Mouse (Mus musculus) heart, embryonic 16.5 days (tissue): ENCODE results near the gene Ogfod2. TPM values are rescaled to one million over a fixed set of nuclear protein-coding genes. Genes with fewer than 3 reads are reported as not detected.

Source experiments
- ATAC-seq: fragments of 200-750 bp; cut with Nextera tagmentation; replicated peaks from 2 replicates; pipeline ENCODE4 v1.8.0; 2017; ENCODE audit warnings: moderate number of reproducible peaks; ENCODE audit not compliant: insufficient read depth, low FRiP score; ENCODE audit errors: extremely low read depth
- H3K27ac ChIP-seq: fragments of 300-500 bp; sonication (generic); 2 replicates; pipeline ENCODE4 v1.5.1; 2014; ENCODE audit warnings: mild to moderate bottlenecking, low read length, control low read depth, moderate library complexity
- H3K27me3 ChIP-seq: fragments of 300-500 bp; sonication (generic); 2 replicates; pipeline ENCODE4 v1.6.1; 2014; ENCODE audit warnings: low read length, mixed read lengths; ENCODE audit not compliant: control insufficient read depth, insufficient read depth
- H3K36me3 ChIP-seq: fragments of 300-500 bp; sonication (generic); 2 replicates; pipeline ENCODE4 v1.6.1; 2014; ENCODE audit not compliant: control insufficient read depth, insufficient read depth
- H3K4me1 ChIP-seq: fragments of 300-500 bp; sonication (generic); 2 replicates; pipeline ENCODE4 v1.6.1; 2014; ENCODE audit warnings: low read length, mixed read lengths; ENCODE audit not compliant: control insufficient read depth, insufficient read depth
- H3K4me2 ChIP-seq: fragments of 300-500 bp; sonication (generic); 2 replicates; pipeline ENCODE4 v1.6.1; 2014; ENCODE audit warnings: low read depth, mild to moderate bottlenecking, control low read depth, low read length
- H3K4me3 ChIP-seq: fragments of 300-500 bp; sonication (generic); 2 replicates; pipeline ENCODE4 v1.5.1; 2014; ENCODE audit warnings: mild to moderate bottlenecking, control low read depth, low read length
- H3K9ac ChIP-seq: fragments of 300-500 bp; sonication (generic); 2 replicates; pipeline ENCODE4 v1.6.1; 2014; ENCODE audit warnings: low read length, control low read depth
- H3K9me3 ChIP-seq: fragments of 300-500 bp; sonication (generic); replicated peaks from 2 replicates; pipeline ENCODE4 v1.6.1; 2016; ENCODE audit warnings: low read length; ENCODE audit not compliant: control insufficient read depth
- WGBS: fragments of 180-500 bp; shearing (Covaris S2); extraction: QIAGEN DNeasy Blood & Tissue Kit; methylation state at CpG from one replicate; pipeline ENCODE4 v1.1.7; 2014; 5-methylcytosine and 5-hydroxymethylcytosine counted together
- polyA plus RNA-seq: library from polyadenylated mRNA; unstranded; fragments of >200 nt; fragmentation: Nextera tagmentation; extraction: Ambion mirVana; gene quantifications from 2 replicates; pipeline ENCODE4 v1.2.1, GENCODE M21; 2015

Ogfod2 gene
- polyA plus RNA-seq, 1 experiment from 2014 or later = 24.2 TPM

DNA sequence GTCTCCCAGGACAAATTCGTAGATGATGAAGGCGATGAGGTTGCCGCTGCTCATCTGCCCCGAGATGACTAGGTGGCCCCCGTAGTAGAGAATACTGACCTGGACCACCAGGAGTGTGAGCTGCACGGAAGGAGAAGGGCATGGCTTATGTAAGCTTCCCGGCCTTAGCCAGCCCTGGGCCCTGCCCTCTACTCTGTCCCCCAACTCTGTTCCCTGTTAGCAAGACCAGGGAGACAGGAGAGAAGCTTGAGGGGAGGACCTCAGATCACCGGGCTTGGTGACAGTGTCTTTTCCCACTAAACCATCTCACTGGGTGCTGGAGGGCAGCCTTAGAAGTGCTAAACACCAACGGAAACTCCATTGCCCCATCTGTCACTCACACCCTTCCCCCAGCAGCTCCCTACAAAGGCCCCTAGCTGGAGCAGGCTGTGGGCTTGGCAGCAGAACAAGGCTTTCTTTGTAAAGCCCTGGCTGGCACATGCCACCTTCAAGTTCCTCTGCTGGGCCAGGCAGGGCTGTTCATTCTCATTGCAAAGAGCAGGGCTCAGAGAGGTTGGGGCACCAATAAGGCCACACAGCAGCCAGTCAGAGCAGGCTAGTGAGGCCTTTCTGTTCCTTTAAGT is 33.2 kb upstream of the Ogfod2 start:
- peak overlapping the region; percentile 45; the same call in 1 of the 2 replicates for H3K9ac ChIP-seq
- no peak overlapping the region for H3K4me3 ChIP-seq
- no peak for ATAC-seq
- H3K4me2 ChIP-seq = peak overlapping the region; percentile 16; the same call in 1 of the 2 replicates
- H3K9me3 ChIP-seq = no peaks in the 10 kb centered on the region
- no peaks in the 10 kb centered on the region for H3K27me3 ChIP-seq
- peak overlapping the region; percentile 65 for H3K27ac ChIP-seq
- no peaks in the 10 kb centered on the region for H3K36me3 ChIP-seq
- peaks cover 22% of the 10 kb centered on the region for H3K4me1 ChIP-seq
- WGBS = 58% methylated on average over 9 of the region's 9 CpGs

DNA sequence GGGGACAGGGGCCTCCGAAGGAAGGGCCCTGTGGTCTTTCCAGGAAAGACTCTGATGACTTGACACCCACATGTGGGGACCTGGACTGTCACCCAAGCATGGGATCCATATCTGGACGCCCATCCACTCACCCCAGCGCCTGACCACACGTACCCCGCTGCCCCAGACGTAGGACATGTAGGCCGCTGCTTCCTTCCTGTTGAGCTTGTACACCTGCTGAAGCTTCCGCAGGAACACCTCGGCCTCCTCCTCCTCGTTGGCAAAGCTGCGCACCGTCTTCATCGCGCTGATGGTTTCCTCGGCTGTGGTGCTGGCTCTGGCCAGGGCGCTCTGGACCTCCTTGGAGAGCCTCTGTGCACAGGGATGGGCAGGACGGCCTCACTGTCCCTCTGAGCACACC is 32.2 kb upstream of the Ogfod2 start:
- Histone ChIP-seq H3K27ac (peak overlapping the region; percentile 34; the same call in 1 of the 2 replicates), H3K4me3 (no peak overlapping the region), H3K27me3 (no peaks in the 10 kb centered on the region), H3K4me1 (peaks cover 16% of the 10 kb centered on the region), H3K4me2 (no peak overlapping the region), H3K9me3 (no peaks in the 10 kb centered on the region), H3K36me3 (no peaks in the 10 kb centered on the region), H3K9ac (no peak overlapping the region; the same call in 1 of the 2 replicates)
- 84% methylated on average over 17 of the region's 17 CpGs for WGBS
- ATAC-seq = no peak

DNA sequence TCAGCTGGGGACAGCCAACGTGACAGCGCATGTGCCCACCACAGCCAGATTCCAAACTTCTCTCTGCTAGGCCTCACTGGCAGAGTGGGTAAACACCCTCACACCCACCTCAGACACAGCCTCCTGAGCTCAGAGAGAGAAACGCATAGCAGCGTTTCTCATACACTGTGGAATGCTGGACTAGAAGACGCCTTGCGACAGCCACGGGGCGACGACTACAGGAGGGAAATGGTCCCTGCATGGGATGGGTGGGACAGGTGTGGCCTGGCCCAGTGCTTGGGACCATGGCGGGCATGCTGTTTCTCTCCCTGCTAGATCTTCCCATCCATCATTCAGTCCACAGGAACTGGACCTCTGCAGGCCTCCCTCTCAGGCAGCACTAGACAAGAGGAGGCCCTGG is 29.6 kb upstream of the Ogfod2 start:
- no peak overlapping the region for H3K27ac ChIP-seq

DNA sequence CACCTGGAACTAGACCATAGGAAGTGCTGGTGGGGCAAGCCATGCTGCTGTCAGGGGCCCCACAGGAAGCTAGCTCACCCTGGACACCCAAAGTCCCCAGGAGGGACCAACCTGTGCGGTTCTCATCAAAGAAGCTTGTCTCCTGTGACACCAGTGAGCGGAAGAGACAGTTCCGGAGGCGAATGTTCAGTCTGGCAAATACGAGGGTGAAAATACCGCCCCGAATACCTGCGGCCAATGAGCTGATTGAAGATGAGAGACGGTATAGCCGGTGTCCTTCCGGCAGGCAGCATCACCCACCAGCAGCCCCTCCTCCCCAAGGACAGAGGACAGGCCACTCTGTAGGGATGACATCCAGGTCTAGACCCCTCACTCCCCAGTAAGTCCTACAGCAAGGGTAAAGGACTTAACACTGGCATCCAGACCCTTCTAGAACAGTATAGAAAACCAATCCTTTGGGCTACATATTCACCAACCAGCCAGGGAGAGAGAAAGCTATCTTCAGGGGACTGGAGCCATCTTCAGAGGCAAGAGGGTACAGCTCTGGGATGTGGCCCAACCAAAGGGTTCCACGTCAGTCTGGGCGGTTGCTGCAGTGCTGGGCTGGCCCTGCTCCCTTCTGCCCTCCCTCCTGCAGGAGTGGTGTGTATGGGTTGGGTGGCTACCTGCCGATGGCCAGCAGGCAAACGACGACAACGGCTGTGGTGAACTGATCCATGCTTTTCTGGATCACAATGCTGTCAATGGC is 29.0 kb upstream of the Ogfod2 start:
- peaks cover 9% of the 10 kb centered on the region; the same call in 1 of the 2 replicates for H3K4me1 ChIP-seq
- no peak for ATAC-seq
- no peak overlapping the region for H3K4me3 ChIP-seq
- 86% methylated on average over 17 of the region's 17 CpGs for whole genome bisulfite sequencing
- H3K9ac ChIP-seq = no peak overlapping the region
- H3K27ac ChIP-seq = no peak overlapping the region
- no peak overlapping the region for H3K4me2 ChIP-seq
- no peaks in the 10 kb centered on the region for H3K36me3 ChIP-seq
- H3K27me3 ChIP-seq = no peaks in the 10 kb centered on the region
- H3K9me3 ChIP-seq = no peaks in the 10 kb centered on the region

More for the DNA sequence above, 29.6 kb upstream of the Ogfod2 start:
- no peak overlapping the region for H3K9ac ChIP-seq
- no peak for ATAC-seq
- no peaks in the 10 kb centered on the region for H3K36me3 ChIP-seq
- no peak overlapping the region for H3K4me2 ChIP-seq
- H3K4me3 ChIP-seq = no peak overlapping the region
- no peaks in the 10 kb centered on the region for H3K9me3 ChIP-seq
- no peaks in the 10 kb centered on the region for H3K27me3 ChIP-seq
- H3K4me1 ChIP-seq = peaks cover 9% of the 10 kb centered on the region; the same call in 1 of the 2 replicates
- WGBS = 74% methylated on average over 10 of the region's 10 CpGs

DNA sequence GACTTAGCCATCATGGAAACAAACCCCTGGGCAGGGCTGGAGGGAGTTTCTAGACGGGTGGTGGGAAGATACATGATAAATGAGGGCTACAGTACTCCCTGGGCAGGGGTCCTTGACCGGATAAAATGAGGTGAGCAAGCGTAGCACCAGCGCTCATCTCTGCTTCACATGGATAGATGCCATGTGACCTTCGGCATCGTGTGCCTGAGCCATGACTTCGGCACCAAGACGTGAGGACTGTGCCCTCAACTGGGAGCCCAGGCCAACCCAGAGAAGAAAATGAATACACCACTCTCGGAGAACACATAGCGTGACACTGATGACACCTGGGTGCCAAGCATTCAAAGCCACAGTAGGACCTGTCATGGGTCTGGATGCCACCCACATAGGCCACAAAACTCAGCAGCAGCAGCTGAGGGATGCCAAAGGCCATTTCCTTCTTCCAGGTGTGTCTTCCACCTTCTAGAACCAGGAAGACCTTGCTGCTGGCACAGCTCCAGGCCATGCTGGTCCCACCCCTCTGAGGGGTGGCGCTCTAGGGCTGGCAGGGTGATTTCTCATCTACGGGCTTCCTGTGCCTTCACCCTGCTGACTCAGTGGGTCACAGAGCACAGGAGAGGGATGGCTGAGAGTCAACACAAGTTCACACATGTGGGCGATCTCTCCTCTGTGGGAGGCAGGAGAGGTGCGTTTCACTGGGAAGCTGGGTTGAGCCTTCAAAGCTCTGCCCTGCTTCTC is 28.1 kb upstream of the Ogfod2 start:
- H3K9ac ChIP-seq = no peak overlapping the region
- no peaks in the 10 kb centered on the region for H3K36me3 ChIP-seq
- H3K4me3 ChIP-seq = no peak overlapping the region
- no peaks in the 10 kb centered on the region for H3K9me3 ChIP-seq
- H3K27me3 ChIP-seq = no peaks in the 10 kb centered on the region
- H3K27ac ChIP-seq = no peak overlapping the region
- peaks cover 5% of the 10 kb centered on the region; the same call in 1 of the 2 replicates for H3K4me1 ChIP-seq
- H3K4me2 ChIP-seq = no peak overlapping the region
- 82% methylated on average over 14 of the region's 14 CpGs for WGBS
- ATAC-seq = no peak

DNA sequence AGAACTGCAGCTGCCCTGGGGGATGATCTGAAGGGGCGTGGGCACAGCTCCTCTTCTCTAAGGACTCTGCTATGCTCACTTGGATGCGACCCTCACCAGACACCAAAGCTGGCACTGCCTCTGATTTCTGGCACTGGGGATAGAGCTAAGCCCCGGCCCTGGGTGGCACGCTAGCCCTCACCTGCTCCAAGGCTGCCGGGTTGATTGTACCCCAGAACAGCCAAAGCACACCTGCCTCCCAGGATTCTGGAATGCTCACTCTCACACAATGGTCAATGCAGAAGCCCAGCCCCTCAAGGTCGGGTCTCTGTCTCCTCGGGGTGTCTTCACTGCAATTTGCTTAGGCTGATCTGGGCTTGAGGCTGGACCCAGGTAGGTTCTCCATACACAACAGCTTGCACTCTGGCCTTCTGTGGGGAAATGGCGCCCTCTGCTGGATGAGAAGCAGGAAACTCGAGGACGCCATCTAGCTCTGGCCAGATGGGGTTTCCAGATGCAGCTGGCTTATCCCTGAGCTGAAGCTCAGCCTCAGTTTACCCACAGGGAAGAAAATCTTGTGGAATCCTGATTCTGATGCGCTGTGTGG is 27.4 kb upstream of the Ogfod2 start:
- no peak overlapping the region for H3K9ac ChIP-seq
- no peaks in the 10 kb centered on the region for H3K36me3 ChIP-seq
- WGBS = 38% methylated on average over 11 of the region's 11 CpGs
- ATAC-seq = no peak
- H3K4me2 ChIP-seq = no peak overlapping the region
- H3K4me1 ChIP-seq = 0 out of 2 replicates have a peak, but pooled peaks cover 3% of the 10 kb centered on the region
- H3K9me3 ChIP-seq = no peaks in the 10 kb centered on the region
- H3K27me3 ChIP-seq = no peaks in the 10 kb centered on the region
- no peak overlapping the region for H3K4me3 ChIP-seq
- no peak overlapping the region for H3K27ac ChIP-seq

DNA sequence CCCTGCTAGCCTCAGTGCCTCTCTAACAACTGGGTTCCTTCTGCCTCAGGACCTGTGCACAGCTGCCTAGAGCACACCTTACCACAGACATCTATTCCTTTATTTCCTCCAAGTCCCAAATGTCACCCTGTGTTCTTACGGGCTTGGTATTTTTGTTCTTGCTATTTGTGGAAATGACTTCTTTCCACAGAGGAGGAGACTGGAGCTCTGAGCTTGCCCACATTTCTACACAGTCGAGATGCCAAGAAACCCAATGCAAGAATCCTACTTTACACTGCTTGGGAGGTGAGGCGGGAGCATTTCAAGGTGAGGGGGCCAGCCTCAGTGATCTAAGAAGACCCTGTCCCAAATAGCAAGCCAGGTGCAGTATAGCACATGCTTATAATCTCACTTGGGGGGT is 26.6 kb upstream of the Ogfod2 start:
- no peak overlapping the region for H3K9ac ChIP-seq

DNA sequence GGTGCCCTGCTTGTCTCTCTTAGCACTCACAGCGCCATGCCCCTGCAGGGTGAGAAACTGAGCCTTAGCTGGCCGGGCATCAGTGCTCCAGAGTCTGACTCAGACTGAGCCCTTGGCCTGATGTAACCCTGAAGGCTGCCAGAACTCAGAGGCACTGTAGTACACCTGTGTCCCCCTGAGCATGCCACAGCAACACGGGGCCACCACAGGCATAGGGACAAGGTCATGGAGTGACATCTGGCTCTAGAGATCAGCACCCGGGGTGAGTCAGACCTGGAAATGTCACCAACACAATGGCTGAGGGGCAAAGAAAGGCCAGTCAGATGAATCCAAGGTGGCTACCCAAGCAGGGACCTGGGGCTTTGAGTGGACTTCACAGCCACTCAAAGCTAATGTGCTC is 25.2 kb upstream of the Ogfod2 start:
- 82% methylated on average over 4 of the region's 4 CpGs for WGBS
- Histone ChIP-seq H3K4me3 (no peak overlapping the region), H3K9ac (no peak overlapping the region), H3K4me1 (no peaks in the 10 kb centered on the region), H3K27me3 (no peaks in the 10 kb centered on the region), H3K9me3 (no peaks in the 10 kb centered on the region), H3K27ac (no peak overlapping the region), H3K36me3 (no peaks in the 10 kb centered on the region), H3K4me2 (no peak overlapping the region)
- no peak for ATAC-seq

More for the DNA sequence above, 26.6 kb upstream of the Ogfod2 start:
- Histone ChIP-seq H3K4me1 (no peaks in the 10 kb centered on the region), H3K9me3 (no peaks in the 10 kb centered on the region), H3K27ac (no peak overlapping the region), H3K27me3 (no peaks in the 10 kb centered on the region), H3K36me3 (no peaks in the 10 kb centered on the region), H3K4me3 (no peak overlapping the region), H3K4me2 (no peak overlapping the region)
- whole genome bisulfite sequencing = 66% methylated on average over 3 of the region's 3 CpGs
- ATAC-seq = no peak
